Mouse (Mus musculus) CH12.LX (cell line): ENCODE results near the gene Fars2. TPM values are rescaled to one million over a fixed set of nuclear protein-coding genes. Genes with fewer than 3 reads are reported as not detected.
"Not testable (repeated sequence)": the region's sequence is repeated elsewhere in the genome, so short reads cannot be mapped to it uniquely, and the experiment has no call there.

Experiments
- DNase-seq: peaks from one replicate; pipeline ENCODE4 v3.0.0-alpha.2; 2013; ENCODE audit errors: extremely low read depth
- H3K27ac ChIP-seq: 2 replicates; pipeline ENCODE4 v1.5.1; 2012; ENCODE audit warnings: low read depth, mild to moderate bottlenecking, control low read depth, moderate library complexity; ENCODE audit not compliant: insufficient read depth
- H3K27me3 ChIP-seq: replicated peaks from 2 replicates; pipeline ENCODE3; 2012; ENCODE audit warnings: inconsistent platforms
- H3K36me3 ChIP-seq, 2 experiments: replicated peaks in 1 of 2; 2 replicates each; pipeline versions ENCODE3 to v1.6.1; 2012; ENCODE audit warnings: inconsistent platforms in 1 of 2, low read length in 1 of 2, mild to moderate bottlenecking in 1 of 2, mixed read lengths in 1 of 2, moderate library complexity in 1 of 2; ENCODE audit not compliant: control insufficient read depth in 1 of 2, insufficient read depth in 1 of 2
- H3K4me1 ChIP-seq, 2 experiments: 2 replicates each; pipeline ENCODE4 v1.6.1; 2012; ENCODE audit warnings: inconsistent platforms in 1 of 2, moderate library complexity in 1 of 2; ENCODE audit not compliant: insufficient read depth in 2 of 2, control insufficient read depth in 1 of 2
- H3K4me2 ChIP-seq: 2 replicates; pipeline ENCODE4 v1.6.1; 2012; ENCODE audit warnings: low read depth, mild to moderate bottlenecking, control low read depth; ENCODE audit not compliant: poor library complexity, insufficient read depth, severe bottlenecking
- H3K4me3 ChIP-seq, 3 experiments: fragments of 150-350 bp in 1 of 3; sonication (generic) in 1 of 3; replicated peaks in 1 of 3; 2 replicates each; pipeline versions ENCODE3 to v1.5.1; 2011 to 2012; ENCODE audit warnings: low read depth in 2 of 3, low read length in 2 of 3, mild to moderate bottlenecking in 2 of 3, moderate library complexity in 2 of 3, control low read depth in 1 of 3, improper control_type of control experiment in 1 of 3, inconsistent platforms in 1 of 3, mixed read lengths in 1 of 3; ENCODE audit not compliant: poor library complexity in 1 of 3
- H3K79me2 ChIP-seq: replicated peaks from 2 replicates; pipeline ENCODE4 v1.6.1; 2012; ENCODE audit warnings: mild to moderate bottlenecking, moderate library complexity; ENCODE audit not compliant: control insufficient read depth, poor library complexity, insufficient read depth, severe bottlenecking; ENCODE audit errors: extremely low read depth
- H3K9ac ChIP-seq: 2 replicates; pipeline ENCODE4 v1.6.1; 2012; ENCODE audit warnings: low read depth, mild to moderate bottlenecking, control low read depth, moderate library complexity; ENCODE audit not compliant: insufficient read depth
- H3K9me3 ChIP-seq: replicated peaks from 2 replicates; pipeline ENCODE3; 2012; ENCODE audit warnings: low read length, inconsistent platforms, mixed read lengths
- CHD1 ChIP-seq: IDR thresholded peaks from 2 replicates; pipeline ENCODE4 v1.6.1; 2012; ENCODE audit warnings: low read depth, low read length, improper control_type of control experiment, inconsistent platforms
- ELF1 ChIP-seq: IDR thresholded peaks from 2 replicates; pipeline ENCODE4 v1.6.1; 2014; ENCODE audit warnings: low read depth, mild to moderate bottlenecking, inconsistent platforms, low read length, improper control_type of control experiment
- HCFC1 ChIP-seq: IDR thresholded peaks from 2 replicates; pipeline ENCODE4 v1.6.1; 2012; ENCODE audit warnings: low read depth, mild to moderate bottlenecking, inconsistent platforms, low read length, improper control_type of control experiment
- IRF4 ChIP-seq: IDR thresholded peaks from 2 replicates; pipeline ENCODE4 v1.6.1; 2014; ENCODE audit warnings: low read depth, mild to moderate bottlenecking, inconsistent platforms, low read length, improper control_type of control experiment
- KAT2A ChIP-seq: IDR thresholded peaks from 2 replicates; pipeline ENCODE4 v1.6.1; 2012; ENCODE audit warnings: low read length, improper control_type of control experiment, inconsistent platforms; ENCODE audit not compliant: insufficient replicate concordance
- MAZ ChIP-seq: IDR thresholded peaks from 2 replicates; pipeline ENCODE4 v1.6.1; 2012; ENCODE audit warnings: low read depth, mild to moderate bottlenecking, inconsistent platforms, low read length, improper control_type of control experiment, moderate library complexity
- NELFE ChIP-seq: IDR thresholded peaks from 2 replicates; pipeline ENCODE4 v1.6.1; 2011; ENCODE audit warnings: low read depth, low read length, improper control_type of control experiment
- RCOR1 ChIP-seq: conservative IDR thresholded peaks from 2 replicates; pipeline ENCODE4 v1.6.1; 2012; ENCODE audit warnings: low read depth, mild to moderate bottlenecking, inconsistent platforms, low read length, improper control_type of control experiment
- SIN3A ChIP-seq: IDR thresholded peaks from 2 replicates; pipeline ENCODE4 v1.6.1; 2012; ENCODE audit warnings: low read length, improper control_type of control experiment, inconsistent platforms
- SMC3 ChIP-seq: IDR thresholded peaks from 2 replicates; pipeline ENCODE4 v1.6.1; 2011; ENCODE audit warnings: low read depth, low read length, improper control_type of control experiment
- TBP ChIP-seq: conservative IDR thresholded peaks from 2 replicates; pipeline ENCODE4 v1.6.1; 2011; ENCODE audit warnings: low read depth, low read length, improper control_type of control experiment
- UBTF ChIP-seq: IDR thresholded peaks from 2 replicates; pipeline ENCODE4 v1.6.1; 2012; ENCODE audit warnings: low read depth, mild to moderate bottlenecking, inconsistent platforms, low read length, improper control_type of control experiment, moderate library complexity
- ZC3H11A ChIP-seq: IDR thresholded peaks from 2 replicates; pipeline ENCODE4 v1.6.1; 2012; ENCODE audit warnings: low read depth, mild to moderate bottlenecking, inconsistent platforms, low read length, improper control_type of control experiment
- dilution Hi-C: fragments of 300-500 bp; cut with MboI; formaldehyde crosslinking; loops from 2 replicates; pipeline ENCODE4 v1.14.3; 2020; ENCODE audit warnings: low sequenced_read_pairs; ENCODE audit not compliant: extremely low pct_unique_long_range_greater_than_20kb, extremely low pct_ligation_motif_present
- in situ Hi-C: fragments of 300-500 bp; cut with MboI; formaldehyde crosslinking; loops from 3 replicates; pipeline ENCODE4 v1.14.3; 2019; ENCODE audit warnings: low sequenced_read_pairs, low pct_ligation_motif_present, low pct_unique_long_range_greater_than_20kb, mixed read lengths
- polyA plus RNA-seq: library from polyadenylated mRNA; unstranded; fragments of >175 nt; gene quantifications from 2 replicates; pipeline ENCODE4 v1.2.1, GENCODE M21; 2012; ENCODE audit warnings: low read depth; ENCODE audit not compliant: insufficient read length
- total RNA-seq, 2 experiments: library from RNA; depleted of rRNA; stranded (reverse); fragments of 300-350 nt in 1 of 2; fragments of >200 nt in 1 of 2; gene quantifications; 2 replicates each; pipeline ENCODE4 v1.2.3; 2012 to 2014

Fars2 gene
- total and polyA plus RNA-seq, 3 experiments, result 30.2 to 47.7 (median 46.4) TPM

- H3K36me3 ChIP-seq, result peaks cover 0 to 4% of the 10 kb centered on the region in 2 experiments
- H3K27me3 ChIP-seq, result no peaks in the 10 kb centered on the region
- no peak overlapping the region for H3K4me3 ChIP-seq
- no peak for DNase-seq
- no peaks in the 10 kb centered on the region for H3K79me2 ChIP-seq
- H3K4me1 ChIP-seq, result peaks cover 0 to 40% of the 10 kb centered on the region in 2 experiments; a peak in 2 of 4 replicates
- H3K9me3 ChIP-seq, result no peaks in the 10 kb centered on the region
- TF ChIP-seq HCFC1 (no peak), MAZ (no peak), UBTF (no peak), NELFE (no peak)
- no peak overlapping the region for H3K4me2 ChIP-seq
- no peak overlapping the region for H3K27ac ChIP-seq
- in situ Hi-C loops, result no loop called here
- no peak overlapping the region for H3K9ac ChIP-seq
- dilution Hi-C loops, result no loop called here
These were observed 346.5 kb downstream of the Fars2 start for GRCm38 (mm10) chr13:36463669-36464068.

GRCm38 (mm10) chr13:36466076-36466475 lies 348.9 kb downstream of the Fars2 start:
- H3K9me3 ChIP-seq, in situ Hi-C loops, H3K4me3 ChIP-seq, H3K4me2 ChIP-seq, DNase-seq, dilution Hi-C loops, H3K9ac ChIP-seq, H3K79me2 ChIP-seq, H3K27ac ChIP-seq, H3K27me3 ChIP-seq, H3K36me3 ChIP-seq: not testable (repeated sequence)
- H3K4me1 ChIP-seq, result peaks cover 3 to 34% of the 10 kb centered on the region in 2 experiments; a peak in 3 of 4 replicates

DNA sequence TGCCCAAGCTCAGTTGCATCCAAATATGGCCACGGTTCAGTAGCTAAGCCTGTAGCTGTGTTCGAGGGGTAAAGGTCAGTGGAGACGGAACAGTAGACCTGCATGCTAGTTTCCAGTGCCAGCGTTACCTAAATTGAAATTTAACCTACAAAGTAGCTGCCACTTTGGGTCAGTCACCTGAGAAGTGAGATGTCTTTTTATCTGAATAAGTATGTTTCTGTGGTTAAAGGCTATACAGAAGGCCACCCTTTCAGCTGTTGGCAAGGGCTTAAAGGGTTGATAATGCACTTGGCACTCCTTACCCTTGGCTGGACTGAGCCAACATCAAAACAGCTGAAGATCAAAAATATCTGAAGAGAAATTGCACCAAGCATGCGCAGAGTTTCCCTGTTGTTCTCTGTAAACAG lies 349.3 kb downstream of the Fars2 start:
- in situ Hi-C loops (no loop called here), dilution Hi-C loops (no loop called here)
- DNase-seq, result no peak
- H3K9me3 ChIP-seq, result no peaks in the 10 kb centered on the region
- no peak overlapping the region for H3K27ac ChIP-seq
- peaks cover 3 to 38% of the 10 kb centered on the region in 2 experiments; a peak in 3 of 4 replicates for H3K4me1 ChIP-seq
- H3K9ac ChIP-seq, result no peak overlapping the region
- no peak for TF ChIP-seq SMC3
- TF ChIP-seq UBTF, result no peak
- TF ChIP-seq IRF4, result no peak
- H3K27me3 ChIP-seq, result no peaks in the 10 kb centered on the region
- no peak overlapping the region for H3K4me3 ChIP-seq
- no peak overlapping the region for H3K4me2 ChIP-seq
- no peaks in the 10 kb centered on the region for H3K79me2 ChIP-seq
- peaks cover 0 to 6% of the 10 kb centered on the region in 2 experiments for H3K36me3 ChIP-seq

GRCm38 (mm10) chr13:36467849-36468248 lies 350.6 kb downstream of the Fars2 start:
- Histone ChIP-seq H3K27ac (no peak overlapping the region), H3K36me3 (peaks cover 0 to 6% of the 10 kb centered on the region in 2 experiments), H3K79me2 (no peaks in the 10 kb centered on the region), H3K4me3 (no peak overlapping the region), H3K4me1 (peaks cover 8 to 46% of the 10 kb centered on the region in 2 experiments), H3K9me3 (no peaks in the 10 kb centered on the region)
- in situ Hi-C loops, result no loop called here
- TF ChIP-seq KAT2A (no peak), ZC3H11A (no peak), ELF1 (no peak), CHD1 (no peak), RCOR1 (no peak), TBP (no peak), SIN3A (no peak), HCFC1 (no peak)
- TF ChIP-seq, all 38 proteins: peak for 0
- no peak for DNase-seq
- H3K4me2 ChIP-seq, result no peak overlapping the region
- dilution Hi-C loops, result no loop called here
- no peaks in the 10 kb centered on the region for H3K27me3 ChIP-seq
- H3K9ac ChIP-seq, result no peak overlapping the region
